In genomic region chr9:27453924-27454652, GRCm38 (mm10) we compare ENCODE assay signal across 17 mouse cellular contexts. TPM values are rescaled to one million over a fixed set of nuclear protein-coding genes. Genes with fewer than 3 reads are reported as not detected.
DNase-seq lines count a peak whose midpoint lies in the region; ATAC-seq and TF ChIP-seq lines count a peak whose summit lies in the region.
"Had no signal": no experiment of that assay in that cellular context is flagged by ENCODE, and none has a peak within 500 bp of the region (broad histone marks: within the 10 kb centered on the region; RNA-seq: fewer than 3 reads in every experiment).

No protein-coding gene starts in this region.

- WGBS in forebrain, embryonic 13.5 days, result 73% methylated on average over 10 of the region's 10 CpGs
- WGBS in forebrain, embryonic 12.5 days, result 73% methylated on average over 10 of the region's 10 CpGs
- WGBS in midbrain, embryonic 16.5 days, result 67% methylated on average over 10 of the region's 10 CpGs
- 72% methylated on average over 10 of the region's 10 CpGs for WGBS in midbrain, postnatal 0 days

- H3K9me3 ChIP-seq in forebrain, embryonic 13.5 days (replicated peaks), result no peaks in the 10 kb centered on the region
- H3K9me3 ChIP-seq in forebrain, embryonic 12.5 days, result no peaks in the 10 kb centered on the region
- H3K9me3 ChIP-seq in midbrain, embryonic 16.5 days (replicated peaks; ENCODE audit: control insufficient read depth, low read length, poor library complexity, severe bottlenecking), result no peaks in the 10 kb centered on the region
- H3K9me3 ChIP-seq in midbrain, postnatal 0 days (ENCODE audit: low read length), result no peaks in the 10 kb centered on the region
- H3K9me3 ChIP-seq: intestine, embryonic 15.5 days had no signal

- peaks cover 25% of the 10 kb centered on the region for H3K4me1 ChIP-seq in forebrain, embryonic 13.5 days
- H3K4me1 ChIP-seq in forebrain, embryonic 12.5 days, result peaks cover 18% of the 10 kb centered on the region
- peaks cover 12% of the 10 kb centered on the region for H3K4me1 ChIP-seq in midbrain, embryonic 16.5 days (ENCODE audit: control insufficient read depth, insufficient read depth, low read length)
- 0 out of 2 replicates have a peak, but pooled peaks cover 2% of the 10 kb centered on the region for H3K4me1 ChIP-seq in midbrain, postnatal 0 days (ENCODE audit: insufficient read depth, low read length)
- H3K4me1 ChIP-seq: intestine, embryonic 15.5 days had no signal

- no peak overlapping the region for H3K27ac ChIP-seq in forebrain, embryonic 13.5 days
- H3K27ac ChIP-seq in forebrain, embryonic 12.5 days, result no peak overlapping the region
- no peak overlapping the region for H3K27ac ChIP-seq in midbrain, embryonic 16.5 days (ENCODE audit: low read length)
- H3K27ac ChIP-seq in midbrain, postnatal 0 days (ENCODE audit: low read depth, low read length), result no peak overlapping the region
- H3K27ac ChIP-seq: intestine, embryonic 15.5 days; macrophage had no signal

- H3K36me3 ChIP-seq in forebrain, embryonic 13.5 days (ENCODE audit: poor library complexity, severe bottlenecking), result no peaks in the 10 kb centered on the region
- H3K36me3 ChIP-seq in forebrain, embryonic 12.5 days (replicated peaks), result no peaks in the 10 kb centered on the region
- H3K36me3 ChIP-seq in midbrain, embryonic 16.5 days (ENCODE audit: control insufficient read depth, insufficient read depth, low read length), result no peaks in the 10 kb centered on the region
- H3K36me3 ChIP-seq in midbrain, postnatal 0 days (ENCODE audit: insufficient read depth, low read length), result no peaks in the 10 kb centered on the region
- H3K36me3 ChIP-seq: intestine, embryonic 15.5 days had no signal

- H3K9ac ChIP-seq in forebrain, embryonic 13.5 days, result no peak overlapping the region
- no peak overlapping the region for H3K9ac ChIP-seq in forebrain, embryonic 12.5 days
- H3K9ac ChIP-seq in midbrain, embryonic 16.5 days (ENCODE audit: low read depth, low read length), result no peak overlapping the region
- no peak overlapping the region for H3K9ac ChIP-seq in midbrain, postnatal 0 days (replicated peaks; ENCODE audit: low read length, poor library complexity, severe bottlenecking)
- H3K9ac ChIP-seq: intestine, embryonic 15.5 days had no signal

- TF ChIP-seq CTCF in midbrain, postnatal 0 days (IDR thresholded peaks at IDR 0.05), result no peak

- DNase-seq in midbrain, postnatal 0 days (ENCODE audit: low spot score), result no peak
- peak; percentile 54 to 55 for DNase-seq in left cerebral cortex, postnatal 10 days (ENCODE audit: extremely low spot score in 1 of 2, low spot score in 2 of 2)
- peak; percentile 67 to 68 for DNase-seq in right cerebral cortex, postnatal 36 days (ENCODE audit: low spot score in 2 of 2)
- DNase-seq in kidney, postnatal 36 days, result no peak
- DNase-seq in spleen, adult 12 weeks (ENCODE audit: low spot score), result no peak
- DNase-seq: cerebellum, postnatal 36 days; kidney, postnatal 25 days had no signal

- intact Hi-C loops in left cerebral cortex, postnatal 10 days (cut with DNase I), result no loop called here

- no peak overlapping the region for H3K4me3 ChIP-seq in forebrain, embryonic 13.5 days
- H3K4me3 ChIP-seq in forebrain, embryonic 12.5 days (replicated peaks), result no peak overlapping the region
- no peak overlapping the region for H3K4me3 ChIP-seq in midbrain, embryonic 16.5 days (ENCODE audit: low read depth, low read length)
- no peak overlapping the region for H3K4me3 ChIP-seq in midbrain, postnatal 0 days (ENCODE audit: low read depth, low read length)
- H3K4me3 ChIP-seq: erythroblast, embryonic 14.5 days; intestine, embryonic 15.5 days; myocyte had no signal

- H3K27me3 ChIP-seq in forebrain, embryonic 13.5 days, result no peaks in the 10 kb centered on the region
- H3K27me3 ChIP-seq in forebrain, embryonic 12.5 days, result no peaks in the 10 kb centered on the region
- H3K27me3 ChIP-seq in midbrain, embryonic 16.5 days (ENCODE audit: control insufficient read depth, insufficient read depth, low read depth, low read length), result no peaks in the 10 kb centered on the region
- no peaks in the 10 kb centered on the region for H3K27me3 ChIP-seq in midbrain, postnatal 0 days (ENCODE audit: insufficient read depth, low read length)
- H3K27me3 ChIP-seq: intestine, embryonic 15.5 days had no signal

- no peak overlapping the region for H3K4me2 ChIP-seq in forebrain, embryonic 13.5 days
- no peak overlapping the region for H3K4me2 ChIP-seq in forebrain, embryonic 12.5 days
- no peak overlapping the region for H3K4me2 ChIP-seq in midbrain, embryonic 16.5 days (ENCODE audit: low read length)
- H3K4me2 ChIP-seq in midbrain, postnatal 0 days (ENCODE audit: low read depth, low read length, poor library complexity, severe bottlenecking), result no peak overlapping the region
- H3K4me2 ChIP-seq: intestine, embryonic 15.5 days had no signal

- ATAC-seq in forebrain, embryonic 13.5 days, result peak; percentile 85; the same call in 1 of the 2 replicates
- ATAC-seq in forebrain, embryonic 12.5 days (ENCODE audit: low FRiP score), result no peak
- 0 out of 2 replicates have a peak, but pooled peaks have one; percentile 32 for ATAC-seq in midbrain, embryonic 16.5 days
- ATAC-seq in midbrain, postnatal 0 days (ENCODE audit: low FRiP score), result no peak
- ATAC-seq: intestine, embryonic 15.5 days had no signal

RNA-seq across cellular contexts. Expression of gene Spata19, which starts 57.5 kb away (rescaled TPM):
- not detected in 2 replicates for polyA plus RNA-seq in forebrain, embryonic 13.5 days (2015; fragmentation: Nextera tagmentation; extraction: Ambion mirVana)
- polyA plus RNA-seq in forebrain, embryonic 12.5 days (2016; fragmentation: Nextera tagmentation; extraction: Ambion mirVana), result not detected in 2 replicates
- not detected in 2 replicates for polyA plus RNA-seq in midbrain, embryonic 16.5 days (2015; fragmentation: Nextera tagmentation; extraction: Ambion mirVana)
- total RNA-seq in midbrain, postnatal 0 days (2014; rRNA removed), result not detected in 2 replicates
- 0.38 and 0.49 TPM in 2 replicates for polyA plus RNA-seq in midbrain, postnatal 0 days (2015; fragmentation: Nextera tagmentation; extraction: Ambion mirVana)
- total RNA-seq in left cerebral cortex, postnatal 10 days (2021), result under 1 TPM in 1 of 2 experiments, not detected in 1; 0.61 TPM
- total RNA-seq: gastrocnemius, postnatal 4 days; liver, adult 2 months had no signal
- polyA plus RNA-seq: erythroblast, embryonic 14.5 days; heart, embryonic 16.5 days; intestine, embryonic 15.5 days; liver, adult 2 months; macrophage; myocyte had no signal

Comparison
In these comparisons a context has a peak if more than half of its experiments do, and no peak if none do; other contexts are left out.
1. ATAC-seq: peak in forebrain, embryonic 13.5 days (single experiment) and midbrain, embryonic 16.5 days (single experiment); none in forebrain, embryonic 12.5 days (single experiment) and midbrain, postnatal 0 days (single experiment).
2. DNase-seq: peak in left cerebral cortex, postnatal 10 days (2 of 2) and right cerebral cortex, postnatal 36 days (2 of 2); none in midbrain, postnatal 0 days (single experiment), kidney, postnatal 36 days (0 of 2) and spleen, adult 12 weeks (single experiment).